Mouse (Mus musculus) forebrain, postnatal 0 days (tissue): ENCODE results near the gene Meltf. TPM values are rescaled to one million over a fixed set of nuclear protein-coding genes. Genes with fewer than 3 reads are reported as not detected.

Source experiments
- ATAC-seq: fragments of 200-750 bp; cut with Nextera tagmentation; 2 replicates; pipeline ENCODE4 v1.8.0; 2017; ENCODE audit warnings: mild to moderate bottlenecking, moderate library complexity
- DNase-seq: peaks from one replicate; pipeline ENCODE4 v3.0.0-alpha.2; 2015
- H3K27ac ChIP-seq: fragments of 300-500 bp; sonication (generic); 2 replicates; pipeline ENCODE4 v1.5.1; 2014; ENCODE audit warnings: low read depth, mild to moderate bottlenecking, antibody characterized with exemption, low read length, moderate library complexity, mixed read lengths
- H3K27me3 ChIP-seq: fragments of 300-500 bp; sonication (generic); 2 replicates; pipeline ENCODE4 v1.6.1; 2014; ENCODE audit warnings: mild to moderate bottlenecking, low read length, mixed read lengths; ENCODE audit not compliant: insufficient read depth
- H3K36me3 ChIP-seq: fragments of 300-500 bp; sonication (generic); 2 replicates; pipeline ENCODE4 v1.6.1; 2014; ENCODE audit warnings: mild to moderate bottlenecking, moderate library complexity; ENCODE audit not compliant: insufficient read depth
- H3K4me1 ChIP-seq: fragments of 300-500 bp; sonication (generic); 2 replicates; pipeline ENCODE4 v1.6.1; 2014; ENCODE audit warnings: antibody characterized with exemption; ENCODE audit not compliant: insufficient read depth
- H3K4me2 ChIP-seq: fragments of 300-500 bp; sonication (generic); 2 replicates; pipeline ENCODE4 v1.6.1; 2014; ENCODE audit warnings: low read depth, mild to moderate bottlenecking, moderate library complexity
- H3K4me3 ChIP-seq: fragments of 300-500 bp; sonication (generic); 2 replicates; pipeline ENCODE4 v1.5.1; 2014; ENCODE audit warnings: low read depth, low read length, mixed read lengths
- H3K9ac ChIP-seq: fragments of 300-500 bp; sonication (generic); 2 replicates; pipeline ENCODE4 v1.6.1; 2014; ENCODE audit warnings: mild to moderate bottlenecking
- H3K9me3 ChIP-seq: fragments of 300-500 bp; sonication (generic); 2 replicates; pipeline ENCODE4 v1.6.1; 2016; ENCODE audit warnings: low read length
- CTCF ChIP-seq: sonication (generic); IDR thresholded peaks from 2 replicates; pipeline ENCODE4 v1.5.1; 2016; ENCODE audit warnings: antibody characterized with exemption, control low read depth, low read depth
- WGBS: fragments of 180-500 bp; shearing (Covaris S2); extraction: QIAGEN DNeasy Blood & Tissue Kit; methylation state at CpG from one replicate; pipeline ENCODE4 v1.1.7; 2014; 5-methylcytosine and 5-hydroxymethylcytosine counted together
- polyA plus RNA-seq: library from polyadenylated mRNA; unstranded; fragments of >200 nt; fragmentation: Nextera tagmentation; extraction: Ambion mirVana; gene quantifications from 2 replicates; pipeline ENCODE4 v1.2.1, GENCODE M21; 2015
- total RNA-seq: library from RNA; depleted of rRNA; stranded (reverse); fragments of >200 nt; gene quantifications from 2 replicates; pipeline ENCODE4 v1.2.3, GENCODE M21; 2014

The Meltf gene
- total and polyA plus RNA-seq, 2 experiments from 2014 or later: 0.23 to 0.67 TPM

GRCm38 (mm10) chr16:31844246-31844645 lies 34.4 kb upstream of the Meltf start:
- 82% methylated on average over 3 of the region's 3 CpGs for WGBS
- no peaks in the 10 kb centered on the region for H3K4me1 ChIP-seq
- no peaks in the 10 kb centered on the region for H3K27me3 ChIP-seq
- no peak overlapping the region for H3K4me3 ChIP-seq
- H3K27ac ChIP-seq: no peak overlapping the region
- H3K9ac ChIP-seq: no peak overlapping the region
- no peak for DNase-seq
- TF ChIP-seq CTCF: no peak
- H3K36me3 ChIP-seq: 0 out of 2 replicates have a peak, but pooled peaks cover 4% of the 10 kb centered on the region
- no peak for ATAC-seq
- no peak overlapping the region for H3K4me2 ChIP-seq
- H3K9me3 ChIP-seq: no peaks in the 10 kb centered on the region

DNA sequence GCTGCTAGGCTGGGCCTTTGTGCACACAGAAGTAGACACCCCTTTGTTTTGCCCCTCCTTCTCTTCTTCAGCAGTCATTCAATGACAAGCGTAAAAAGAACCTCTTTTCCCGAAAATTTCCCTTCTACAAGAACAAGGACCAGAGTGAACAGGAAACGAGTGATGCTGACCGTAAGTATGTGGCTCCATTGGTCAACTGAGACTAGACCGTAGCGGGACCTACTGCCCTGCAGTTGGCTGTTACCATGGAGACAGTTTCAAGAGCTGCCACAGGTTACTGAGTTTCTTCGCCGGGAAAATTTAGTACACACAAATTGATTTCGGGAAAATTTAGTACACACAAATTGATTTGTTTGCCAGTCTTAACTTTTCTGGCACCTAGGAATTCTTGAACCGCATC lies 31.8 kb upstream of the Meltf start:
- WGBS: 60% methylated on average over 10 of the region's 10 CpGs
- no peaks in the 10 kb centered on the region for H3K4me1 ChIP-seq
- no peak for TF ChIP-seq CTCF
- no peak overlapping the region for H3K9ac ChIP-seq
- no peaks in the 10 kb centered on the region for H3K9me3 ChIP-seq
- DNase-seq (no peak), ATAC-seq (peak; percentile 36; the same call in 1 of the 2 replicates)
- no peak overlapping the region for H3K27ac ChIP-seq
- H3K4me2 ChIP-seq: no peak overlapping the region
- H3K27me3 ChIP-seq: no peaks in the 10 kb centered on the region
- H3K4me3 ChIP-seq: no peak overlapping the region
- H3K36me3 ChIP-seq: peaks cover 4% of the 10 kb centered on the region; the same call in 1 of the 2 replicates

DNA sequence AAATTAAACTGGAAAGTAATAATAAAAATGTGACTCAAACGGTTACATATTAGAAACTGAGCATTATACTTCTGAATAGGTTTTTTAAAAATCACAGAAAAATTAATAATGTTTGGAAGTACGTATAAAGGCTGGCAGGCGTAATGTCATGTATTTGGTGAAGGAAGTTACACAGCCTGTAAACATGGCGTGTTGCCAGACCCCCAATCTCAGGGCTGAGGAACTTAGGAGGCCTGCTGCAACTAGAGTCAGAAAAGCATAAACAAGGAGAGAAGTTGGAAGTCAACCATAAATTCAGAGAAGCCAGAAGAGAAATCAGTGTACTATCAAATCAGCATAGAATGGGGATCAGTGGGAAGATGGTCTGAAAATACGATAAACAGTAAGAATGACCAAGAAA lies 14.7 kb upstream of the Meltf start:
- Histone ChIP-seq H3K4me3 (no peak overlapping the region), H3K9ac (no peak overlapping the region), H3K36me3 (peaks cover 35% of the 10 kb centered on the region), H3K27ac (no peak overlapping the region), H3K27me3 (no peaks in the 10 kb centered on the region), H3K4me1 (no peaks in the 10 kb centered on the region), H3K9me3 (no peaks in the 10 kb centered on the region), H3K4me2 (no peak overlapping the region)
- no peak for TF ChIP-seq CTCF
- ATAC-seq (no peak), DNase-seq (no peak)
- 88% methylated on average over 5 of the region's 5 CpGs for WGBS

DNA sequence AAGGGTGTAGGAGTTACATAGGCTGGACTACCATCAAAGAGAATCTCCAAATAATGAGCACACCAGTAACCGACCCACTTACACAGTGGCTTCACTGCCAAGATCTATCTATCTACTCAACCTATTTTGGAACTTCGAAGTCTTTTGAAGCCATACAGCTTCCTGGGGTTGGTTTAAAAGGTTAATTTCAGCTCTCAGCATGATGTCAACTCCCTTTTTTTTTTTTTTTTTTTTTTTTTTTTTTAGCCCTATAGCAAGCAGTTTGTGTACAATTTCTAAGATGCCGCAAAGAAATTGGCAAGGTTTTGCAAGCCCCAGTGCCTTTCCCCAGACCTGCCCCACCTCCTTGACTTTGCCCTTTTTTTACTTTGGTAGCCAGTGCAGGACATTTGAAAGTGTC lies 13.4 kb upstream of the Meltf start:
- Histone ChIP-seq H3K36me3 (peaks cover 29% of the 10 kb centered on the region), H3K9me3 (no peaks in the 10 kb centered on the region), H3K4me1 (no peaks in the 10 kb centered on the region), H3K4me2 (no peak overlapping the region), H3K27me3 (no peaks in the 10 kb centered on the region), H3K4me3 (no peak overlapping the region), H3K9ac (no peak overlapping the region), H3K27ac (no peak overlapping the region)
- no peak for DNase-seq
- no peak for ATAC-seq
- WGBS: 46% methylated on average over 3 of the region's 3 CpGs
- no peak for TF ChIP-seq CTCF

- no peak for TF ChIP-seq CTCF
- no peak overlapping the region for H3K4me3 ChIP-seq
- no peak overlapping the region for H3K9ac ChIP-seq
- DNase-seq (no peak), ATAC-seq (no peak)
- no peak overlapping the region for H3K27ac ChIP-seq
- H3K4me2 ChIP-seq: no peak overlapping the region
- no peaks in the 10 kb centered on the region for H3K4me1 ChIP-seq
- no peaks in the 10 kb centered on the region for H3K27me3 ChIP-seq
- 87% methylated on average over 3 of the region's 3 CpGs for WGBS
- H3K9me3 ChIP-seq: no peaks in the 10 kb centered on the region
- peaks cover 19% of the 10 kb centered on the region for H3K36me3 ChIP-seq
Observed at GRCm38 (mm10) chr16:31866911-31867310, 11.7 kb upstream of the Meltf start.

DNA sequence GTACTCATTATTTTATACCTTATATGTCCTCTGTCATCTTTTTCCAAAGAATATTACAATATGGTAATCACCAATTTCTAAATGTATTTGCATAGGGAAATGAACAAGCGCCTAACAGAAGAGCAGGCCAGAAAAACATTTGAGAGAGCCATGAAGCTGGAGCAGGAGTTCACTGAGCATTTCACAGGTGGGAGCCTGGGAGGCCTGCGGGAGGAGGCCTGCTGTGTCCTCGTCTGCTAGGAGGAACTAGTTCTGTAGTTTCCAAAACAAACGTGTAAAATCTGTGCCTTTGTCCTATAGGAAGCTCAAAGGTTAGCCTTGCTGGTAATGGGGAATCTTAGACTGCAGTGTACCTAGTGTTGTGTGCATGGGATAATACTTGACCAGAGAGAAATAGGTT lies 10.9 kb upstream of the Meltf start:
- H3K36me3 ChIP-seq: peaks cover 20% of the 10 kb centered on the region
- no peak overlapping the region for H3K4me2 ChIP-seq
- no peak overlapping the region for H3K9ac ChIP-seq
- H3K9me3 ChIP-seq: no peaks in the 10 kb centered on the region
- TF ChIP-seq CTCF: no peak
- no peaks in the 10 kb centered on the region for H3K27me3 ChIP-seq
- H3K4me3 ChIP-seq: no peak overlapping the region
- no peak overlapping the region for H3K27ac ChIP-seq
- ATAC-seq (no peak), DNase-seq (no peak)
- 70% methylated on average over 4 of the region's 4 CpGs for WGBS
- no peaks in the 10 kb centered on the region for H3K4me1 ChIP-seq

DNA sequence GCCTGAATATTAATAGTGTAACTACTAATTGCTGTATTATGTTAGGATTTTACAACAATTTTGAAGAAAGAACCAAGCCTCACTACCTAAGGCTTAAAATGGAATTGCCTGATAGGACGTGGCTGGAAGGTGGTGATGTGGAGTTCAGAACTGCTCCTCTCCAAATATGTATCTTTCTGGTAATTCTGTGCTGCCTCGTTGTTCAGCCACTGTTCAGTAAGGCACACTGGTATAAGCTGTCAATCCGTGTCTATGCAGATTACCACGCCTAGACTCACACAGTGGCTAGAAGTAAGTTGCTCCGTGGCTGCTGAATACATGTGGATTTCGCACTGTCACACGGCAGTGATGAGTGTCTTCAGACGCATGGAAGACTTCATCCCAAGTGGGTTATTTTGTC lies 4.9 kb upstream of the Meltf start:
- Histone ChIP-seq H3K4me3 (no peak overlapping the region), H3K27me3 (no peaks in the 10 kb centered on the region), H3K27ac (no peak overlapping the region), H3K9ac (no peak overlapping the region), H3K9me3 (no peaks in the 10 kb centered on the region), H3K36me3 (peaks cover 16% of the 10 kb centered on the region), H3K4me1 (no peaks in the 10 kb centered on the region; the same call in 1 of the 2 replicates), H3K4me2 (no peak overlapping the region)
- no peak for DNase-seq
- no peak for TF ChIP-seq CTCF
- ATAC-seq: no peak
- 91% methylated on average over 8 of the region's 8 CpGs for WGBS

- Histone ChIP-seq H3K27ac (no peak overlapping the region), H3K4me3 (no peak overlapping the region), H3K27me3 (no peaks in the 10 kb centered on the region), H3K9me3 (no peaks in the 10 kb centered on the region), H3K4me1 (no peaks in the 10 kb centered on the region; the same call in 1 of the 2 replicates), H3K4me2 (no peak overlapping the region), H3K36me3 (peaks cover 16% of the 10 kb centered on the region), H3K9ac (no peak overlapping the region)
- ATAC-seq: no peak
- WGBS: 94% methylated on average over 4 of the region's 4 CpGs
- no peak for TF ChIP-seq CTCF
- no peak for DNase-seq
Observed at GRCm38 (mm10) chr16:31875391-31875790, 3.2 kb upstream of the Meltf start.
